Mouse (Mus musculus) MEL (cell line): Measurements from ENCODE around the gene Pknox2. TPM values are rescaled to one million over a fixed set of nuclear protein-coding genes. Genes with fewer than 3 reads are reported as not detected.
A peak's percentile ranks its signal among the peaks of the same experiment; 100 is the strongest.

Source experiments
- DNase-seq: peaks from one replicate; pipeline ENCODE4 v3.0.0; 2011; ENCODE audit warnings: low read depth, low spot score
- H3K27ac ChIP-seq: 2 replicates; pipeline ENCODE4 v1.5.1; 2012; ENCODE audit warnings: low read depth, mild to moderate bottlenecking, control low read depth, low read length, moderate library complexity; ENCODE audit not compliant: control insufficient read depth
- H3K27me3 ChIP-seq, 2 experiments: fragments of 150-350 bp in 1 of 2; sonication (generic) in 1 of 2; 2 replicates each; pipeline ENCODE4 v1.6.1; 2012; ENCODE audit warnings: low read length in 2 of 2, mild to moderate bottlenecking in 2 of 2, improper control_type of control experiment in 1 of 2, moderate library complexity in 1 of 2; ENCODE audit not compliant: insufficient read depth in 2 of 2, control insufficient read depth in 1 of 2
- H3K36me3 ChIP-seq, 2 experiments: 2 replicates each; pipeline ENCODE4 v1.6.1; 2012 to 2014; ENCODE audit warnings: low read length in 2 of 2, improper control_type of control experiment in 1 of 2, inconsistent platforms in 1 of 2, mild to moderate bottlenecking in 1 of 2; ENCODE audit not compliant: insufficient read depth in 2 of 2, control insufficient read depth in 1 of 2
- H3K4me1 ChIP-seq, 2 experiments: fragments of 150-350 bp in 1 of 2; sonication (generic) in 1 of 2; 2 replicates each; pipeline ENCODE4 v1.6.1; 2012; ENCODE audit warnings: low read length in 2 of 2, improper control_type of control experiment in 1 of 2, mild to moderate bottlenecking in 1 of 2; ENCODE audit not compliant: insufficient read depth in 2 of 2, control insufficient read depth in 1 of 2
- H3K4me3 ChIP-seq, 2 experiments: fragments of 150-350 bp in 1 of 2; sonication (generic) in 1 of 2; 2 replicates each; pipeline ENCODE4 v1.5.1; 2012; ENCODE audit warnings: low read depth in 2 of 2, low read length in 2 of 2, mild to moderate bottlenecking in 2 of 2, moderate library complexity in 2 of 2, control low read depth in 1 of 2, improper control_type of control experiment in 1 of 2; ENCODE audit not compliant: control insufficient read depth in 1 of 2, insufficient read depth in 1 of 2
- H3K79me2 ChIP-seq: 2 replicates; pipeline ENCODE4 v1.6.1; 2012; ENCODE audit warnings: mild to moderate bottlenecking, low read length, moderate library complexity; ENCODE audit not compliant: control insufficient read depth, poor library complexity, insufficient read depth
- H3K9ac ChIP-seq: 2 replicates; pipeline ENCODE4 v1.6.1; 2012; ENCODE audit warnings: low read depth, mild to moderate bottlenecking, control low read depth, low read length, moderate library complexity; ENCODE audit not compliant: control insufficient read depth, poor library complexity, severe bottlenecking
- H3K9me3 ChIP-seq: fragments of 150-350 bp; sonication (generic); replicated peaks from 2 replicates; pipeline ENCODE4 v1.6.1; 2012; ENCODE audit warnings: mild to moderate bottlenecking, low read length, improper control_type of control experiment, moderate library complexity; ENCODE audit not compliant: insufficient read depth
- CHD2 ChIP-seq: IDR thresholded peaks from 2 replicates; pipeline ENCODE4 v1.6.1; 2011; ENCODE audit warnings: low read length, improper control_type of control experiment
- CTCF ChIP-seq, 3 experiments: IDR thresholded peaks in 2 of 3; conservative IDR thresholded peaks in 1 of 3; 2 replicates each; pipeline ENCODE4 v1.5.1; 2011 to 2012; ENCODE audit warnings: low read length in 3 of 3, low read depth in 2 of 3, mild to moderate bottlenecking in 2 of 3, improper control_type of control experiment in 1 of 3, inconsistent platforms in 1 of 3, mixed read lengths in 1 of 3, moderate library complexity in 1 of 3; ENCODE audit not compliant: control insufficient read depth in 1 of 3, insufficient read depth in 1 of 3, poor library complexity in 1 of 3, severe bottlenecking in 1 of 3
- E2F4 ChIP-seq: IDR thresholded peaks from 2 replicates; pipeline ENCODE4 v1.6.1; 2011; ENCODE audit warnings: low read depth, low read length, improper control_type of control experiment, borderline replicate concordance
- GABPA ChIP-seq: IDR thresholded peaks from 2 replicates; pipeline ENCODE4 v1.6.1; 2012; ENCODE audit warnings: low read depth, mild to moderate bottlenecking, inconsistent platforms, low read length, improper control_type of control experiment, moderate library complexity
- JUND ChIP-seq: IDR thresholded peaks from 2 replicates; pipeline ENCODE4 v1.6.1; 2011; ENCODE audit warnings: low read depth, mild to moderate bottlenecking, improper control_type of control experiment, low read length
- KAT2A ChIP-seq: conservative IDR thresholded peaks from 2 replicates; pipeline ENCODE4 v1.6.1; 2012; ENCODE audit warnings: low read depth, low read length, improper control_type of control experiment, inconsistent platforms
- MAFK ChIP-seq: IDR thresholded peaks from 2 replicates; pipeline ENCODE4 v1.6.1; 2011; ENCODE audit warnings: low read depth, mild to moderate bottlenecking, low read length, improper control_type of control experiment, borderline replicate concordance
- MAX ChIP-seq: IDR thresholded peaks from 2 replicates; pipeline ENCODE4 v1.6.1; 2011; ENCODE audit warnings: low read length, improper control_type of control experiment
- MAZ ChIP-seq: IDR thresholded peaks from 2 replicates; pipeline ENCODE4 v1.6.1; 2012; ENCODE audit warnings: low read depth, mild to moderate bottlenecking, inconsistent platforms, low read length, improper control_type of control experiment
- MXI1 ChIP-seq: IDR thresholded peaks from 2 replicates; pipeline ENCODE4 v1.6.1; 2011; ENCODE audit warnings: mild to moderate bottlenecking, low read depth, low read length, improper control_type of control experiment
- MYB ChIP-seq: IDR thresholded peaks from 2 replicates; pipeline ENCODE4 v1.6.1; 2011; ENCODE audit warnings: mild to moderate bottlenecking, low read depth, low read length, improper control_type of control experiment
- RAD21 ChIP-seq: IDR thresholded peaks from 2 replicates; pipeline ENCODE4 v1.6.1; 2011; ENCODE audit warnings: mild to moderate bottlenecking, low read depth, low read length, improper control_type of control experiment
- SMC3 ChIP-seq: IDR thresholded peaks from 2 replicates; pipeline ENCODE4 v1.6.1; 2011; ENCODE audit warnings: low read depth, low read length, improper control_type of control experiment
- TCF12 ChIP-seq: IDR thresholded peaks from 2 replicates; pipeline ENCODE4 v1.6.1; 2014; ENCODE audit warnings: low read depth, mild to moderate bottlenecking, inconsistent platforms, low read length, improper control_type of control experiment, moderate library complexity
- UBTF ChIP-seq: IDR thresholded peaks from 2 replicates; pipeline ENCODE4 v1.6.1; 2012; ENCODE audit warnings: low read depth, mild to moderate bottlenecking, inconsistent platforms, low read length, improper control_type of control experiment, moderate library complexity, borderline replicate concordance; ENCODE audit not compliant: insufficient read depth
- ZKSCAN1 ChIP-seq: IDR thresholded peaks from 2 replicates; pipeline ENCODE4 v1.6.1; 2012; ENCODE audit warnings: low read depth, mild to moderate bottlenecking, inconsistent platforms, low read length, improper control_type of control experiment, moderate library complexity
- ZMIZ1 ChIP-seq: IDR thresholded peaks from 2 replicates; pipeline ENCODE4 v1.6.1; 2012; ENCODE audit warnings: low read depth, mild to moderate bottlenecking, inconsistent platforms, low read length, improper control_type of control experiment, moderate library complexity
- polyA plus RNA-seq, 2 experiments: library from polyadenylated mRNA; stranded (reverse) in 1 of 2; unstranded in 1 of 2; fragments of >175 nt in 1 of 2; fragments of >200 nt in 1 of 2; gene quantifications; 2 replicates each; pipeline versions ENCODE4 v1.2.1 to v1.2.4; 2012; ENCODE audit warnings: low replicate concordance in 2 of 2, low read depth in 1 of 2; ENCODE audit not compliant: insufficient read length in 2 of 2, insufficient read depth in 1 of 2, missing spikeins in 1 of 2
- total RNA-seq: library from RNA; depleted of rRNA; stranded (reverse); fragments of 300-350 nt; gene quantifications from 2 replicates; pipeline ENCODE4 v1.2.3, GENCODE M21; 2012

Gene Pknox2
- total and polyA plus RNA-seq, 3 experiments, result not detected

DNA sequence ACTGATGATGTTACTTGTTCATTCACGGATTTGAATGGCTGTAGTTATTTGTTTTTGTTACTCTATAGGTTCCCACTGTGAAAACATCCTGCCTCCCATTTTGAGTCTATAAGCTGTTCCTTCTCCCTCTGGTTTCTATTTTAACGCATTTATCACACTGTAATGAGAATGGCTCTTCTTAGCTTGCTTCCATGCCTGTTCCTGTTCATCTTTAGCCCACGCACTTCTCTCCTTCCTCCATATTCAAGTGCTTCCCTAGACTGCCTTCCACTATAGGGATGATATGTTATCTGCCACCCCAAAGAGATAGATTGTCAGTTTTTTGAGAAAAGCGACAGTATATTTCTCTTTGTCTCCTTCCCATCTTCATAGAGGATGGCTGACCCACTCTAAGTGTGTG lies 246.7 kb downstream of the Pknox2 start:
- Histone ChIP-seq H3K36me3 (no peaks in the 10 kb centered on the region), H3K9me3 (no peaks in the 10 kb centered on the region), H3K27ac (no peak overlapping the region), H3K9ac (no peak overlapping the region), H3K79me2 (no peaks in the 10 kb centered on the region), H3K4me1 (no peaks in the 10 kb centered on the region), H3K4me3 (no peak overlapping the region), H3K27me3 (peaks cover 0 to 4% of the 10 kb centered on the region in 2 experiments; a peak in 3 of 4 replicates)
- no peak for DNase-seq
- TF ChIP-seq MAZ (no peak), TCF12 (no peak), MAFK (no peak), ZKSCAN1 (no peak), JUND (no peak), CHD2 (no peak), UBTF (no peak)

DNA sequence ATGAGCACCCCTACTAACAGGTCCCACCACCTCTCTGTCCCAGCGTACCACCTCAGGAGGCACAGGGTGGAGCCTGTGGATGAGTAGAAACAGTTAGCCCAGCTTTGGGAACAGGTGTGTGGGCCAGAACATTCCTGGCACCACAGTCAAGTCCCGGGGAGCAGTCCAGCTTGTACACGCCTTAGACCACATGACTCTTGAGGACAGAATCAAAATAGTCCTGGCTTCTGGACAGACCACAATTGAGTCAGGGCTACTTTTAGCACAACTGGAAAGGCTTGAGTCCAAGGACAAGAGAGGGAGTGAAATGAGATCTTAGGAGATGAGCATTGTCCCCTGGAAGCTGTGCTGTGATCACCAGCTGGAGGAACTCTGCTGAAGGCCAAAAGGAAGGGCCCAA lies 248.6 kb downstream of the Pknox2 start:
- no peak for DNase-seq
- Histone ChIP-seq H3K4me1 (no peaks in the 10 kb centered on the region), H3K9me3 (no peaks in the 10 kb centered on the region), H3K9ac (no peak overlapping the region), H3K27ac (no peak overlapping the region), H3K27me3 (peaks cover 0 to 4% of the 10 kb centered on the region in 2 experiments; a peak in 3 of 4 replicates), H3K4me3 (no peak overlapping the region), H3K79me2 (no peaks in the 10 kb centered on the region), H3K36me3 (no peaks in the 10 kb centered on the region)
- TF ChIP-seq MAZ (no peak), GABPA (no peak), E2F4 (no peak), MYB (no peak), MXI1 (no peak), MAX (no peak), RAD21 (no peak), CHD2 (no peak), SMC3 (no peak)

DNA sequence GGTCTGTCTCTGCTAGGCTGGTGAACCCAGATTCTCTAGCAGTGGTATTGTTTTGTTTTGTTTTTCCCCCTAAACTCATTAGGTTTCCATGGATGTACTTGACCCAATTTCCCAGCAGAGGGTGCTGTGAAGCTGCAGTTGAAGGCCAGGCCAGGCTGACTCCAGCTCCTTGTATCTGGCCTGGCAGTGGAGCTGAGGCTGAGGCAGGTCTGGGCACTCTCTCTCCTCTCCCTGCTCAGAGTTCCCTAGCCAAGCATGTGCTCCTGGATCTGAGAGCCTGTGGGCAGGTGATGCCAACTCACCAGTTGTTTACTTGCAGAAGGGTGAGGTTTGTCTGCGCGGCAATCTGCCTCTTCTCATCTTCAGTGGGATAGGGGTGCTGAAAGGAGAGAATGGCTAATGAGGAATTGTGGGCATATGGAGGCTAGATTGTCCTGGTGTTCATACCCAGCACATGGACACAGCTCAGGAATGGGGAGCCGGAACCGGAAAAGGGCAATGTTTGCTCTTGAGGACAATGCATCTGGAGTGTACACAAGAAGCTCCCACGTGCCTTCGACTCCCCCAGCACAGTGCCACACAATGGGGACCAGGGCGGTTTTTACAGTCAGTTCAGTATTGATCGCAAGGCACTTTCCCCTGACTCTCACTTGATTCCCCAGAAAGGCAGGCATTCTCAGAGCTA lies 252.1 kb downstream of the Pknox2 start:
- H3K9me3 ChIP-seq, result no peaks in the 10 kb centered on the region
- no peak overlapping the region for H3K27ac ChIP-seq
- H3K4me3 ChIP-seq, result no peak overlapping the region
- no peaks in the 10 kb centered on the region for H3K36me3 ChIP-seq
- no peaks in the 10 kb centered on the region for H3K79me2 ChIP-seq
- TF ChIP-seq RAD21, result peak; percentile 61
- no peak for TF ChIP-seq ZMIZ1
- TF ChIP-seq SMC3, result peak; percentile 58
- TF ChIP-seq CTCF (IDR thresholded peaks at IDR 0.05 in 2 of 3, conservative IDR thresholded peaks at IDR 0.05 in 1 of 3; ENCODE audit: control insufficient read depth in 1 of 3, insufficient read depth in 1 of 3, low read depth in 2 of 3, low read length in 3 of 3, poor library complexity in 1 of 3, severe bottlenecking in 1 of 3), result peak; percentile 45 to 66 (median 66)
- TF ChIP-seq KAT2A, result no peak
- no peak overlapping the region for H3K9ac ChIP-seq
- peak; percentile 40 for DNase-seq
- H3K4me1 ChIP-seq, result no peaks in the 10 kb centered on the region
- peaks cover 0 to 6% of the 10 kb centered on the region in 2 experiments; a peak in 3 of 4 replicates for H3K27me3 ChIP-seq
